Mouse (Mus musculus) neural tube, embryonic 11.5 days (tissue): ENCODE results near the gene Zfp706. TPM values are rescaled to one million over a fixed set of nuclear protein-coding genes. Genes with fewer than 3 reads are reported as not detected.

Experiments used
- ATAC-seq: fragments of 200-750 bp; cut with Nextera tagmentation; 2 replicates; pipeline ENCODE4 v1.8.0; 2017; ENCODE audit warnings: moderate number of reproducible peaks, mild to moderate bottlenecking, moderate TSS enrichment, moderate library complexity; ENCODE audit not compliant: insufficient read depth, low FRiP score, low TSS enrichment
- DNase-seq: peaks from one replicate; pipeline ENCODE4 v3.0.0-alpha.2; 2015; ENCODE audit warnings: low spot score
- H3K27ac ChIP-seq: fragments of 300-500 bp; sonication (generic); 2 replicates; pipeline ENCODE4 v1.5.1; 2014; ENCODE audit warnings: low read depth, mild to moderate bottlenecking, low read length
- H3K27me3 ChIP-seq: fragments of 300-500 bp; sonication (generic); 2 replicates; pipeline ENCODE4 v1.6.1; 2014; ENCODE audit warnings: mild to moderate bottlenecking, low read length, mixed read lengths; ENCODE audit not compliant: control insufficient read depth, insufficient read depth
- H3K36me3 ChIP-seq: fragments of 300-500 bp; sonication (generic); 2 replicates; pipeline ENCODE4 v1.6.1; 2014; ENCODE audit warnings: mild to moderate bottlenecking, low read length, moderate library complexity, mixed read lengths; ENCODE audit not compliant: control insufficient read depth, insufficient read depth
- H3K4me1 ChIP-seq: fragments of 300-500 bp; sonication (generic); 2 replicates; pipeline ENCODE4 v1.6.1; 2014; ENCODE audit warnings: low read length, mixed read lengths; ENCODE audit not compliant: control insufficient read depth, insufficient read depth
- H3K4me2 ChIP-seq: fragments of 300-500 bp; sonication (generic); 2 replicates; pipeline ENCODE4 v1.6.1; 2014; ENCODE audit warnings: low read depth, mild to moderate bottlenecking, moderate library complexity
- H3K4me3 ChIP-seq: fragments of 300-500 bp; sonication (generic); 2 replicates; pipeline ENCODE4 v1.5.1; 2014; ENCODE audit warnings: low read depth, low read length
- H3K9ac ChIP-seq: fragments of 300-500 bp; sonication (generic); 2 replicates; pipeline ENCODE4 v1.6.1; 2014; ENCODE audit warnings: mild to moderate bottlenecking, low read length
- H3K9me3 ChIP-seq: fragments of 300-500 bp; sonication (generic); 2 replicates; pipeline ENCODE4 v1.6.1; 2016; ENCODE audit warnings: low read length; ENCODE audit not compliant: control insufficient read depth
- WGBS: fragments of 180-500 bp; shearing (Covaris S2); extraction: QIAGEN DNeasy Blood & Tissue Kit; methylation state at CpG from one replicate; pipeline ENCODE4 v1.1.7; 2014; 5-methylcytosine and 5-hydroxymethylcytosine counted together
- polyA plus RNA-seq: library from polyadenylated mRNA; unstranded; fragments of >200 nt; fragmentation: Nextera tagmentation; extraction: Ambion mirVana; gene quantifications from 2 replicates; pipeline ENCODE4 v1.2.1, GENCODE M21; 2014

Zfp706 gene
- polyA plus RNA-seq, 1 experiment from 2014 or later, result 389 TPM

DNA sequence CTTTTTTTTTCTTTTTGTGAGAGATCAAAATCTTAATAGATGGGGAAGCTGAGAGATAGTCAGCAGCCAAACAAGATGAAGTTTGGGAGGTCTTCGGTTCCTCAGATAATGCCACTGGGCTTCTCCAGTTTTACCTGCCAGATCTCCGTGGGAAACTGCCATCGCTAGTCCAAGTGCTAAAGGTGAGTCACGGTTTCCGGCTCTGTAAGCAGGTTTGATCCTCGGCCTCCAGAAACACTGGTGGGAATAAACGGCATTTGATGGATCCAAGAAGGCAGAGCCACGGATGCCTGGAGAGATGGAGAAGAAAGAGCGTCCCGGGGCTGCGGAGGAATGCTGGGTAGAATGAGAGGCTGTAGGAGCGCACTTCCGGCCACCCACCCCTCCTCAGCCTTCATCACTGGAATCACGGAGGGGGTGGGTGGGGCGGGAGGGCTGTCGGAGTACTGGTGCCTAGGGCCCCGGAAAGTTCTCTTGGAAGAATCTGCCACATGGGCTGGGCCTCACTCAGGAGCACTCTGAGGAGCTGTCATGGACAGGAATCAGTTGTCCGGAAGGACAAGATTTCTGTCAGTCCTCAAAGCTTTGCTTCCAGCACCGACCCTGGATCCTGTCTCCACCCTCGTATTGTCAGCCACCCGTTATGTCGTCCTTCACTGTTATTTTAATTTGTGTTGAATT is 58.6 kb downstream of the Zfp706 start:
- no peak overlapping the region for H3K4me2 ChIP-seq
- H3K9me3 ChIP-seq, result no peaks in the 10 kb centered on the region
- no peaks in the 10 kb centered on the region for H3K36me3 ChIP-seq
- no peak for ATAC-seq
- WGBS, result 91% methylated on average over 20 of the region's 22 CpGs
- H3K27me3 ChIP-seq, result no peaks in the 10 kb centered on the region
- no peak overlapping the region for H3K27ac ChIP-seq
- no peak for DNase-seq
- H3K4me1 ChIP-seq, result no peaks in the 10 kb centered on the region; the same call in 1 of the 2 replicates
- H3K9ac ChIP-seq, result no peak overlapping the region
- no peak overlapping the region for H3K4me3 ChIP-seq
